Mouse (Mus musculus) neural tube, embryonic 10.5 days (tissue): ENCODE data around the gene Tmco4.

Experiments used
- DNase-seq: peaks from one replicate; pipeline ENCODE4 v3.0.0-alpha.2; 2017; ENCODE audit warnings: low spot score; ENCODE audit errors: extremely low spot score

Gene Tmco4

GRCm38 (mm10) chr4:139018976-139019375, 46.3 kb downstream of the Tmco4 start:
- DNase-seq, result no peak

GRCm38 (mm10) chr4:139019413-139019812, 46.7 kb downstream of the Tmco4 start:
- no peak for DNase-seq

- no peak for DNase-seq
These were observed 47.7 kb downstream of the Tmco4 start for GRCm38 (mm10) chr4:139020385-139020784.

DNA sequence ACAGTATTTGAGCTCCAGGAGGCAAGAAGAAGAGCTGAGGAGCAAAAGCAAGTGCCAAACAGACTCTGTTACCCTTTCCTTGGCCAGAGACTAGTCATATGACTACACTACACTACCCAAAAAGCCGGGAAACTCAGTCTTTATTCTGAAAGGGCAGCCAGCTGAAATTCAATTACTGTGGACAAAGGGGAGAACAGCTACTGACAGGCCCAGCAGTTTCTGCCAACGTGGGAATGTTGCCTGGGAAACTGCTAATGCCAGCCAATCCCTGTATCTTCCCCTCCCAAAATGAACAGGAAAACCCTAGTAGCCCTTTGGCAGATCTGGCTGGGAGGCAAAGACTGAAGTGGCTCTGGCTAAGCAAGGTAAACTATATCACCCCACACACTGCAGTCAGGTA, 51.7 kb downstream of the Tmco4 start:
- no peak for DNase-seq

- no peak for DNase-seq
These were observed 58.0 kb downstream of the Tmco4 start for GRCm38 (mm10) chr4:139030675-139031074.

DNA sequence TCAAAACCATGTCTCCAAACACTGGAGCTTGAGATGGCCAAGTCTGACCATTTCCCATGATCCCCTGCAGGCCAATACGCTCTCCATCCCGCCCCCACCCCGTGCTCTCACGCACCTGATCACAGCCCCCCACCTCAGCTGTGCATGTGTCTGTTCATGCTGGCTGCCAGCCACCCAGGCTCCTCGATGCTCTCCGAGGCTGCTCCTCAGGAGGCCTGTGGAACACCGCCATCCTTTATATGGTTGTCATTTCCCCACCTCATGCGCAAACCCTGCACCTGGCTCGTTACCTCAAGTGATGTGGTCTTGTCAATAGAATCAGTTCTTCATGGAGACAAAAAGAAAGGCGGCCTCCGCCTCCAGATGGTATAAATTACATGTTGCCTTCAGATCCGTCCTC, 59.8 kb downstream of the Tmco4 start:
- DNase-seq, result no peak

GRCm38 (mm10) chr4:139033263-139034009, 60.7 kb downstream of the Tmco4 start:
- DNase-seq, result no peak

DNA sequence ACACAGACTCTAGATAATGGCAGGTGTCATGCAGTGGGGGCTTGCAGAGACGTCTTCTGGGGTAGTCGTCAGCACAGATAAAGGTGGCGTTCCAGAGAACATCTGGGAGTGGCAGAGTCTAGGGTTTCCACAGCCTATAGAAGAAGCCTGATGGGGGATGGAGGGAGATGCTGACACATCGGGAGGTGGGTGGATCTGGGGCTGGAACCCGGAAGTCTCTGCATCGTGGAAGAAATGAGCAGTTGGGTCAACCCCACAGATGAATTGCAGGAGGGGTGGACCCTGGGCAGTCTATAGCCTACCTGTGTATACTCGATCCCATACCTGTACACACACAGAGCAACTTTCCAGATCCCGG, 61.3 kb downstream of the Tmco4 start:
- DNase-seq, result no peak

DNA sequence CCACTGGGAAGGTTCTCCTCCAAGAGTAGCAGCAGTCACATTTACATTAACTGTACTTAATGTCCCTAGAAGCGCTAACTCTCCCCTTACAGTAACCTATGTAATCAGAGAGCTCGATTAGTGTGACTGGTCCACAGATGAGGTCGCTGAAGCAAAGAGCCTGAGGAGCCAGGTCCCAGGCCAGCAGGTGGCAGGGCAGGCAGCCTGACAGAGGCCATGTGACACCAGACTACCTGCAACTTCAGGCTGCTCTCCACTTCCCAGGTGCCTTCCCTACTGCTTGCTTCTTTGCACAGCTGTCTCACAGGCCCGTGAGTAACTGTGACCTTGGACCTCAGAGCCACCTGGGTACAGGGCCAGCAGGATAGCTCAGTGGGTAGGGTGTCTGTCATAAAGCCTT, 61.9 kb downstream of the Tmco4 start:
- no peak for DNase-seq

GRCm38 (mm10) chr4:139034942-139035341, 62.3 kb downstream of the Tmco4 start:
- DNase-seq, result no peak

DNA sequence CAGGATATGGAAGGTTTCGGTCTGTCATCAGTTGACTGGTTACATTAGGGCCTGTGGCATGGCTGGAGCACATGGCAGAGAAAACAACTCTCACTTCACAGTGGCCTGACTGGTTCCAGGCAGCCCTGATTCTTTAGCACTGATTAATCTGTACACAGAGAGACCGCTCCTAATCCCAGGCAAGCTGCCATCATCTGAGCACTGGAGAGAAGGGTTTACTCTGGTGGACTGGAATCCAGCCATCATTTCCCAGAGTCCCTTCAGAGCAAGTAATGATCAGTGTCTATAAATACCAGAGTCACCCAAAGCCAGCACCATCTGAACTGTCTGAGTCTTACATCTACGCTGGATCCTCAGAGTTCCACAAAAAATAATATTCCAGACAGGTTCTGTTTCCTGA, 63.1 kb downstream of the Tmco4 start:
- no peak for DNase-seq

- DNase-seq, result no peak
These were observed 65.3 kb downstream of the Tmco4 start for GRCm38 (mm10) chr4:139037795-139038607.

DNA sequence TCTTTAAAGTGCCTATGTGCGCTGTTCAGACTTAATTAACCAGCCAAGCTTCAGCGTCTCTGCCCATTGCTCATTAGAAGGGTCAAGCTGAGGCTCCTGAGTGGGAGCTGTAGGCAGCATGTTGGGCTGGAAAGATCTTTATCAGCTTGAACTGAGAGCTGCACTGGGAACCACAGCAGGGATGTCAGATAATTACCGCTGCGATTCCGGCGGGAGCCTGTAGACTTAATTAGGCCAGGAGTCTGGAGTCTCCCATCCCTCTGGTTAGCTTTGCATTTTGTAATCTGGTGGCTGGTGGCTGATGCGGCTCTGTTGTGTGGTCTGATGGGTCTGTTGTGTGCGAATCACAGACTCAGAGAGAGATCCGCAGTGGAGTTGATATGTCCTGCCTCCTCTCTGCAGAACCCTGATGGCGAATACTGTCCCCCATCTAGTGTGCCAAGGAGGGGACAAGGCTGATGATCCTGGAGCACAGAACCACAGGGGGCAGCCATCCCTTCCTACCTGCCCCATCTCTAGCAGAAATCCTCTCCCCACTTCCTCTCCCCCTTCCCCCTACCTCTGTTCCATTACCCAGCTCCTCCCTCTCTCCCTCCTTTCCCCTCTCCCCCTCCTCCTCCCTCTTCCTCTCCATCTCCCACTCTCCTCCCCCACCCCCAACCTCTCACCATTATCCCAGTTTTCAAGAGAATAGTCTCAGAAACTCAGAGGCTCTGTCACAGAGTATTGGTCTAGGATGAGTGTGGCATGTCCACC, 67.6 kb downstream of the Tmco4 start:
- DNase-seq, result no peak

DNA sequence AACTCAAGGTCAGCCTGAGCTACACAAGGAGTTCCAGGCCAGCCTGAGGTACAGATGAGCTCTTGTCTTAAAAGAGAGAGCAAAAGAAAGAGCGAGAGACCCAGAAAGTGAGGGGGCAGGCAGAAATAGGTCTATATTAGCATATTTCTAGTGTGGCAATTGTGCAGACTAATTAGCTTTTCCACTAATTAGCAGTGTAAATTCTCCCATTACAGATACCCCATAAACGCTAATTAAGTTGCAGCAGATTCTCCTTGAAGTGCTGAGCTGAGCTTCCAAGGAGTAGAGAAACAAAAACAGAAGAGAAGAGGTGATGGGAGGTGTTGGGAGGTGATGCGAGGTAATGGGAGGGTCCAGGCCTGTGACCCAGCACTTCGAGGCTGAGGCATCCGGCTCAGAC, 69.9 kb downstream of the Tmco4 start:
- no peak for DNase-seq

DNA sequence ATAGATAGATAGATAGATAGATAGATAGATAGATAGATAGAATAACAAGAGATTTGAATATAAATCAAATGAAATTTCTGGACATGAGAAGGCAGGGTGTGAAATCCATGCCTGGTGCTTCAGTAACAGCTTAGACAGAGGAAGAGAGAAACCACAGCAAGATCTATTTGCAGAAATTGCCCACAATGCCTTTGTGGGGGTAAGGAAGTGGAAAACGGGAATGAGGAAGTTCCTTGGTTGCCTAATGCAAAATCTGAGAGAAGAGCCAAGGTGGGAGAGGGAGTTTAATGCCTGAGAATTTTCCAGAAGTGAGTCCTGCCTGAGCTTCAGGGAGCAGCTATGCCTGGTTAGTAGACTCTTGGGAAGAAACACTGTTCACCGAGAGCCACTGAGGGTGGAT, 70.9 kb downstream of the Tmco4 start:
- DNase-seq, result no peak

- no peak for DNase-seq
These were observed 71.9 kb downstream of the Tmco4 start for GRCm38 (mm10) chr4:139044566-139044965.

- no peak for DNase-seq
These were observed 73.7 kb downstream of the Tmco4 start for GRCm38 (mm10) chr4:139046354-139046753.

DNA sequence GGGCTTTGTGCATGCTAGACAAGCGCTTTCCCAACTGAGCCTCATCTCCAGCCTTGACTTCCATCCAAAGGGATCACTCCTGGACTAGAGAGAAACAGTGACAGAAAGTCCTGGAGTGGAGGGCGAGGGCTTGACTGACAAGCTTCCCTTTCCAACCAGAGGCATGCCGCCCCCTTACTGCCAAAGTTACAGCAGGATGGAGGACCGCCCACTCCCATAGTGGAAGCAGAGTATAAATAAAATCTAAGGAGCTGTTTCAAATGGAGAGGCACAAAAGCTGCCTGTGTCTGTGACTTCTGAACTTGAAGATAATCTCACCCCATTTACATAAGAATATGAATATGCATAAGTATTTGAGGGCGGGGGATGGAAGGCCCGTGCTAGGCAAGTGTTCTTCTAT, 75.8 kb downstream of the Tmco4 start:
- DNase-seq, result no peak

DNA sequence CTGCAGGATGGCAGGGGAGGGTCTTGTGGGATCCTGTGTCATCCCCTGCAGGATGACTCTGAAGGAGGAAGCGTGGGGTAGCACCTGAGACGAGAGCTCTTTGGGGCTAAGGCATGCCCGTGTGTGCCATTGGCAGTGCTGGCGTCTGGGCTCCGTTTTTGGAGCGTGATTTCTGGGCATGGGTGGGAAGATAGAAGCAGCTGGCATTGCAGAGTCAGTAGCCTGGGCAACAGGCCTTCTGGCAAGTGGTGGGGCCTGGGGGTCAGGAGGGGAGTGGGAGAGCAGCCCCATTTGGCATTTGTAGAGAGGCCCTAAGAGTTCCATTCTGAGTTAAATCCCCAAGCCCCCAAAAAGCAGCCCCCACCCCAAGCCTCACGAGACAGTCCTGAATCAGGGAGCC, 80.1 kb downstream of the Tmco4 start:
- DNase-seq, result no peak

- no peak for DNase-seq
These were observed 80.7 kb downstream of the Tmco4 start for GRCm38 (mm10) chr4:139053391-139053790.

GRCm38 (mm10) chr4:139054300-139054923, 81.7 kb downstream of the Tmco4 start:
- no peak for DNase-seq

DNA sequence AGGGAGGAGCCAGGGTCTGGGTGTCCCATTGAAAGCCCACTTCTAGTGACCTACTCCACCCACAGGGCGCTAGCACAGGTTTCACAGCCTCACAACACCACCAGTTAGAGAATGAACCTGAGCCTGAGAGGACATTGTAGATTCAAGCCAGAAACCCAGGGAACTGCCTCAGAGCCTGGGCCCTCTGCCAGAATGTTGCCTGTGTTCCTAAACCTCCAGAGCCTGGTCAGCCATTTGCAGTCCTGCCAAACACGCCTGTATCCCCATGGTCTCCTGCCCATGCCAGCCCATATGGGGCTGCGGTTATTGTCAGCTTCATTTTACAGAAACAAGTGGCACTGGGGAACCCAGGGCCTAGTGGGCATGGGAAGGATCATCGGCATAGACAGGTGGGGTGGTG, 82.6 kb downstream of the Tmco4 start:
- DNase-seq, result no peak
